Mouse (Mus musculus) lung, adult 2 months (tissue): ENCODE measurements around the gene Zfp541.

Experiments
- CTCF ChIP-seq: fragments of 200-500 bp; IDR thresholded peaks from 2 replicates; pipeline ENCODE4 v1.5.1; 2011; ENCODE audit warnings: mild to moderate bottlenecking, low read length, control low read depth; ENCODE audit not compliant: insufficient read depth
- POLR2A ChIP-seq: fragments of 200-500 bp; IDR thresholded peaks from 2 replicates; pipeline ENCODE4 v1.6.1; 2011; ENCODE audit warnings: low read depth, mild to moderate bottlenecking, control low read depth, low read length, borderline replicate concordance; ENCODE audit errors: extremely low read depth

GRCm38 (mm10) chr7:16128344-16128743 lies 66.7 kb downstream of the Zfp541 start:
- TF ChIP-seq POLR2A (no peak), CTCF (no peak)
